Mouse (Mus musculus): ENCODE measurements at regions not wholly inside any gene's neighbourhood (a gene's known extent, or its start where the extent isn't known, plus 50 kb on each side); places are given as distances from the start of the nearest gene placed in this dataset.

DNA sequence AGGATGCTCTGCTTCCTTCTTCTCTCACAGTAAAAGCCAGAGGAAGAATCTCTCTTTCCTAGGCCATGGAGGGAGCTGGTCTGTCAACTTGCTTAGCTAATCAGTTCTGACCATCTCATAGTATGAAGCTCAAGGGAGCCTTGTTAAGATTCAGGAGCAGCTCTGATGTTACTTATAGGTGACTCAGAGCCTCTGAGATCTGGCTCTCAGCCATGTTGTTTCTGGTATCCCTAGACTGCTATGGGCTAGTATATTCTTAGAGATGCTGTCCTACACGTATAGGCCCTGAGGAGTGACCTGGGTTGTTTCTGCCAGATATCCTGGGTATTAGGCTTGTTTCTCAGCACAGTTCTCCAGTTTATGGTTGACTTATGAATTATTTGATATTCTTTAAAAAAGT lies 160.9 kb downstream of the 4930564D02Rik start:
- no peak for DNase-seq (ENCODE audit: low spot score)

- DNase-seq (ENCODE audit: low spot score): no peak
Measured at GRCm38 (mm10) chr3:105228401-105228800, 161.8 kb downstream of the 4930564D02Rik start.

GRCm38 (mm10) chr3:105241048-105241447 lies 174.4 kb downstream of the 4930564D02Rik start:
- no peak for DNase-seq (ENCODE audit: low spot score)

- DNase-seq (ENCODE audit: low spot score): no peak
Measured at GRCm38 (mm10) chr3:105257096-105257495, 190.5 kb downstream of the 4930564D02Rik start.

DNA sequence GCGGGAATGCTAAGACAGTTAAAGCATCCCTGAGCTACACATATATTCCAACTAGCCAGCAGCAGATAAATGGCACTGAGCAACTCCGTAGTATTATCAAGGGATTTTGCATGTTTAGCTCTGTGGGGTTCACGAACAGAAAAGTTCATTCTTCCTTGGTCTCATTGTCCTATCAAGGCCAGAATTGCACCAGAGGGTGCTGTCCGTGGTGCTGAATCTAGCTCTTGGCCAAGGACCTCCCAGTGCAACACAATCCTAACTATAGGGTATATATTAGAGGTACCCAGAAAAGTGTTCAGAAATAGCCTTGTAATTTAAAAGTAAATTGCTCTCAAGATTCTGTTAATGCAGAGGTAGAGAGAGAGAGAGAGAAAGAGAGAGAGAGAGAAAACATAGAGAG lies 176.9 kb upstream of the Kcnd3 start:
- peak; percentile 85 for DNase-seq (ENCODE audit: low spot score)

- no peak for DNase-seq (ENCODE audit: low spot score)
Measured at GRCm38 (mm10) chr3:105280971-105281370, 171.2 kb upstream of the Kcnd3 start.

DNA sequence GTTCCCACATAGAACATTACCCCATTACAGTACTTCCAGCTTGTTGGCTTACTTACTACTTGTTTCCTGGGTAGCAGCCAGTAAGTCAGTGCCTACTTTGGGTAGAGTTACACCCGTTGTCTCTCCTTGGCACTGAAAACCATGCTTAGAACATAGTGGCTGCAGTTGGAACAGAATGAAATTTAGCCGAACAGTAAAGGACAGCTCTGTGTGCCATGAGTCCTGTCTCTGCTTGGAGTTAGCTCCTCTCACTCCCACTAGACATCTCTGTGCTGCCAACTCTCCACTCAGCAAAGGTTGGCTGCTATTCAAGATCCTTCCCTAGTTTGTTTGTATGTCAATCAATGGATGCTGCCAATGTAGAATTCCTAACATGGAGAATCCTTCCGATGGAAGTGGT lies 170.4 kb upstream of the Kcnd3 start:
- no peak for DNase-seq (ENCODE audit: low spot score)

GRCm38 (mm10) chr3:105298273-105298672 lies 153.9 kb upstream of the Kcnd3 start:
- DNase-seq (ENCODE audit: low spot score): no peak

DNA sequence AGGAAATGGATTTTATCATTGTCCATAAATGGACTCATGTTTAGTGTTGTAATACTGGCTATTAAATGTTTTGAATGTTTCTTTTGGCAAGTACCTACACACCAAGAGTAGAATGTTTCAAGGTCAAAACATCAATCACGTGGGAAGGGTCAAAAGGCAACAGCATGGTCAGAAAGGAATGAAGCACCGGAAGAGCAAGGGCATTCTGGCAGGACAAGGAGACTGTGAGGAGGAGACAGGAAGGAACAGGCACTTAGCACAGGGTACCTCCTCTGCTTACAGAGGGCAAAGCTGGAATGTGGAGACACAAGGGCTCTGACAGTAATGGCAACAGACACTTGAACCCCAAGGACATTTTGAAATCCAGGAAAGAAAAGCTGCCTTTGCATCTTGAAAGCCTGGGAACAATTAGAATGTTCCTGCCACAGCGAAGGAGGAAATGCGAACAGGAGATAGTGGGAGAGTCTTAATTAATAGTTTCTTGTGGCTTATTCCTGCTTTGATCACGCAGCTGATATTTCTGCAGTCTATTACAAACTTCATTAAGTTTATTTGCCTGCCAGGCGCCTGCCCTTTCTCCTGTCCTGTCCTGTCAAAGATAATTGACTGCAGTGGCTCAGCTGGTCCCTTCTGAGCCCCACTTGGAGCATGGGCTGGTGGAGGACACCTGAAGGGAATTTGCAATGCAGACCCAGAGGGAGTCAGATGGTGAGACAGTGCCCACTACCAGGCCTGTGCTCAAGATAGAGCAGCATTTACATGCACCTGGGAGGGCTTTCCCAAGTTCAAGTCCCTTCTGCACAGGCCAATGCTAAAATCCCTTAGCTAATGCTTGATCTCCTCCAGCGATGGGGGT lies 151.2 kb upstream of the Kcnd3 start:
- no peak for DNase-seq (ENCODE audit: low spot score)

GRCm38 (mm10) chr3:105307676-105308075 lies 144.5 kb upstream of the Kcnd3 start:
- no peak for DNase-seq (ENCODE audit: low spot score)

DNA sequence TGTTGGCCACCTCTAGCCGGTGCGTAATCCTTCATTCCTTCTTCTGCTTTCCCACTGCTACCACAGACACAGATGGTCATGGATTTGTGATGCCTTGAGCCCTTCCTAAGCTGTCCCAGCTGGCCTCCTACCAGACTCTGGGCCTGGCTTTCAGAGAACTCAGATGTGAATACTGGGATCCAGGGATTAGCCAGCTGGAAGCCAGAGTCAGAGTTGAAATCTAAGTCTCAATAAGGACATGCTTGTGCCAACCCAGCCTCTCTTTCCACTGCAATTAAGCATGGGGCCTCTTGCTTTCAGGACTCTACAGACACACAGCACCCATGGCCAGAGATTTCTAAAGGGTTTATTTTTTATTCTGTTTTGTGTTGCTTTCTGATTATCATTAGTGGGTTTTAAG lies 143.1 kb upstream of the Kcnd3 start:
- DNase-seq (ENCODE audit: low spot score): no peak

DNA sequence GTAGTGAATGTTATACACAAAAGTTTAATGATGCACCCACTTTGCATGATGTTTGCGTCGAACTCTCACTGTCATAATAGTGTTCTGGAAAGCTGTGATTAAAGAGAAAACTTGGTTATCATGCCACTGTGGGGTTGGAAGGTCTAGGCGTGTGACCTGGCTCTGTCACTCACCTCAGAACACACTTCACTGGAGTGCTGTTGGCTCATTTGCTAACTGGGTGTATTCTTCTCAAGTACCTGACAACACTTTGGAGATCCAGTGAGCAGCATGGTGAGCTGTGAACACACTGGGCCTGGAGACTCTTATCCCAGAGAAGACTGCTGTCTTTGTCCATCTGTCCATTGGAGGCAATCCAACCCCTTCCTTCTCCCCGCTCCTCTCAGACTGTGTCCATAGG lies 98.9 kb upstream of the Kcnd3 start:
- DNase-seq (ENCODE audit: low spot score): no peak

DNA sequence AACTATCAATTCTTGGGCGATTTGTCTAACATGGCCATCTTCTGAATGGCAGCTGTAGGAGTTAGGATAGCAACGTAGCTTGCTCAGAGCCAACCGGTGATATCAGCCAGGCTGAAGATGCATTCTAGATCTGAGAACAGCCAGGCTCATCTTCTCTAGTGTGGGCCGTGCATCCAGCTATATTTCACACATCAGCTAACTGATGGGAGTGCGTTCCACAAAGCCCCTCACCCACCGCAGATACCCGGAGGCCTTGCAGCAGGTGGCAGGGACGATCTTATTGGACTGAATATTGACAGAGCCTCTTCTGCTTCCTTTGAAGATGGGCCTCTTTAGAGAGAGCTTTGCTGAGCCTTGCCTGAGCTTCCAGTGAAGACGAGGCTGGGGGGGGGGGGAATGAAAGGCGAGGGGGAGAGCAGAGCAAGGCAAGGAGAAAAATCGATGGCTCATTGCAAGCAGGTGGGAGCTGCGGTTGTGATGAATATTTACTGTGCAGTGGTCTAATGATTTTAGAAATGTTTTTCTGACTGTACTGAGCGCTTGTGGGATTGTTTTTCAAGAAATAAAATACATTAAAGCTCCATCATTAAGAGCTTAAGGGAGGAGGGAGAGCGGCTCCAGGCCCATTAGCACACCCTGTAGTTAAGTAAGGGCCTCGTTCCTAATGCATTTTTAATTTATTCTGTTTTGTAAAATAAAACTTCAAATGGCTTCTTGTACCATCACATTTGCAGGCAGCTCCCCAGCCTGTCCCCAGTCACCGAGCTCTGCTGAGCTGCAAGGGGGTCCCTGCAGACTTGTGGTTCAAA lies 97.8 kb upstream of the Kcnd3 start:
- DNase-seq (ENCODE audit: low spot score): no peak

- DNase-seq (ENCODE audit: low spot score): no peak
Measured at GRCm38 (mm10) chr3:105357511-105357910, 94.6 kb upstream of the Kcnd3 start.

DNA sequence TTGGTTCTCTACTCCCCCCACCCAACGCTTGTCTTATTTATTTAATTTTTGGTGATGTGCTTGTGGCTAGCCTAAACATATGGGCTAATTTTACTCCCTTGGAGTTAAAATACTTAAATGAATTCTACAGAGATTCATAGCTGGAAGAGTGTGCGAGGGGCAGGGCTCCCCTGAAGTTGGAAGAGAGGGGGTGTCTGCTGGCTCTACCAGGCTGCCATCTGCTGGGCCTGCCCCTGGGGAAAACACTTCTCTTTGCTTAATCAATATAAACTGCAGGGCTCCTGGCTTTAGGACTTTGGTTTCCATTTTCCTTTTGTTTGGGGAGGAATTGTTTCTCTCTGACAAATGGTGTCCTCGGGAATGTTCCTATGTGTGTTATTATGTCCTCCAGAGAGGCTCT lies 92.5 kb upstream of the Kcnd3 start:
- no peak for DNase-seq (ENCODE audit: low spot score)

GRCm38 (mm10) chr3:105364685-105365084 lies 87.4 kb upstream of the Kcnd3 start:
- no peak for DNase-seq (ENCODE audit: low spot score)

DNA sequence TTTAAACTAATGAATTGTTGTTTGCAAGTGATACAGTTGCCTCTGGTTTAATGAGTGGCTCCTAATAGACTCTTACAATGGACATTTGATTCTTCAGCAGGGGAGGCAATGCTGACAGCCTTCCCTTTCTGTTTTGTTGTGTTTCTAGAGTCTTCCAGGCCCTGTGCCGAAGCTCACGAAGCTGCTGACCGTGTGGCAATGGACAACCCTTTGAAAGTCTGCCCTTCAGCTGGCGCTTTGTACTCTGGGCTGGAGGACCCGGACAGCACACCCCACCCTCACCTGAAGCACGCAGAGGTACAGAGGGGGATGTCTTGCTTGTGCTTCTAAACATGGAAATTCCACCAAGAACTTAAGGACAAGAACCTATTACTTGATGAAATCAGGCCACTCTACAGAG lies 85.3 kb upstream of the Kcnd3 start:
- no peak for DNase-seq (ENCODE audit: low spot score)

- DNase-seq (ENCODE audit: low spot score): no peak
Measured at GRCm38 (mm10) chr3:105367972-105368371, 84.2 kb upstream of the Kcnd3 start.

GRCm38 (mm10) chr3:105372371-105372828 lies 79.7 kb upstream of the Kcnd3 start:
- DNase-seq (ENCODE audit: low spot score): no peak

DNA sequence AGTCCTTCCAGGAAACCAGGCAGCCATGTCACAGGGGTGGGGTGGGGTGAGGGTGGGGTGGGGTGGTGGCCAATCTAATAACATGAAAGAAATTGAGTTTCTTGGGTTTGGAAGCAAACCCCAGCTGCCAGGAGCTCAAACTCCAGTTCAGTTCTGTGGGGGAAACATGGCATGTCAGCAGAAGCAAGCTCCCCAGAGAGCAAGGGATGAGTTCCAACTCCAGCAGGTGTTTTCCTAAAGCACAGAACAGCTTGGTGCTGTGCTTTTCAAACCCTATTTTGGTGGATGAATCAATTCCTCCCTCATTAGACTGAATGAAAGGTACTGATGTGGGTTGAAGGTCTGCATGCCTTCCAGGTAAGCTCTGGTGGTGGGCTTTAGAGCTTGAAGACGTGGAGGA lies 77.8 kb upstream of the Kcnd3 start:
- DNase-seq (ENCODE audit: low spot score): no peak

DNA sequence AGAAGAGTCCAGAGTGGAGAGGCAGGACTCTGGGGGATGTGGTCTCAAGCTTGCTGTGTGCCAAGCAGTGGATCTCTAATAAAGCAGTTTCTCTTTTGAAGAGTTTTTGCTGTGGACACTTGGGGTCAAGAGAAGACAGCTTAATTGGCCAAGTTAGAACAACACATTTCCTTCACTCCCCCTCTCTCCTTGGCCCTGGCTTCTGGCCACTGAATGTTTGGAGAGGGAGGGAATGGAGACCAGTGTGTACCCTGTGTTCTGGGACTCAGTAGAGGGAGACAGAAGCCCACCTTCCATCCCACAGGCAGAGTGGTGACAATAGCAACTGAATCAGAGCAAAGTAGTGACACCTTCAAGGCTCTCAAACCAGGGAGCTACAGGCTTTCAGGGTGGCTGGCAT lies 77.3 kb upstream of the Kcnd3 start:
- DNase-seq (ENCODE audit: low spot score): peak; percentile 72

- DNase-seq (ENCODE audit: low spot score): no peak
Measured at GRCm38 (mm10) chr3:105375383-105375782, 76.7 kb upstream of the Kcnd3 start.

- no peak for DNase-seq (ENCODE audit: low spot score)
Measured at GRCm38 (mm10) chr3:105375820-105376219, 76.3 kb upstream of the Kcnd3 start.

All from testis, postnatal 10 days (tissue).